Mouse (Mus musculus) retina, postnatal 7 days (tissue): ENCODE results near the gene Sept1.

Source experiments
- DNase-seq: peaks from one replicate; pipeline ENCODE4 v3.0.0-alpha.2; 2012; ENCODE audit warnings: low read depth, low spot score

The Sept1 gene

DNA sequence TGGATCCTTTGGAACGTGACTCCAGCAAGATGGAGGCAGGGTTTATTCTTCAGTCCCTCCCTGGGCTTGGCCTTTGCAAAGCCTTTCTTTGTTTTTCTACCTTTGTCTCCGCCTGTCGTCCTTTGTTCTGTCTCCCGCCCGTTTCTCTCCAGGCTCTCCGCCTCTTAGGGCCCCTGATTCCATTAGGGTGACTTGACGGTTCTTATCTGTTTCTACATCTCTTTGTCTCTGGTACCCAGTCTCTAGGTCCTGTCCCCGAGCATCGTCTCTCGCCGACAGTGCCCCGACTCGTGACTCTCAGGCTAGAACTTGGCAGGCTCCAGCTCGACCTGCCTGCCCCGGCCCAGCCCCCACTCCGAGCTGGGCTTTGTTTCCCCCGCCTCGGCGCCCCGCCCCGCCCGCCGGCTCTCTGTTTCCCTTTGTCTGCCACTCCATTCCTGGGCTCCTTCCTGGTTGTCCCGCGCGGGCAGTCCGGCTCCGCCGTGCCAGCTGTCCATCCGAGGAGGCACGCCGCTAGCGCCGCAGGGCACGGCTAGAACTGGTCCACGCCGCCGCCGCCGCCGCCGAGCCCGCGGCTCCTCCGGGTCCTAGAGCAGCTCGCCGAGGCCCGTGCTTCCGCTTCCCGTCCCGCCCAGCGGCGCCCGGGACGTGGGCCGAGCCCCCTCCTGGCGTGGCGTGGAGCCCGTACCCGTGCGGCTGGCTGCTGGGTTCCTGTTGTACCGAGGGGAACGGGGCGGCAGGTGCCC, at the start of gene Sept1, which contains the start of gene Zfp553:
Gene Sept1, minus strand, starts transcription at position 509 of the 746 bp plus-strand sequence.
Gene Zfp553, plus strand, starts transcription at position 440 of the 746 bp plus-strand sequence.
- DNase-seq, result peak; percentile 75

GRCm38 (mm10) chr7:127282190-127282589, 49.3 kb upstream of the Sept1 start:
- no peak for DNase-seq

- DNase-seq, result no peak
Observed at GRCm38 (mm10) chr7:127281114-127281513, 48.2 kb upstream of the Sept1 start.

DNA sequence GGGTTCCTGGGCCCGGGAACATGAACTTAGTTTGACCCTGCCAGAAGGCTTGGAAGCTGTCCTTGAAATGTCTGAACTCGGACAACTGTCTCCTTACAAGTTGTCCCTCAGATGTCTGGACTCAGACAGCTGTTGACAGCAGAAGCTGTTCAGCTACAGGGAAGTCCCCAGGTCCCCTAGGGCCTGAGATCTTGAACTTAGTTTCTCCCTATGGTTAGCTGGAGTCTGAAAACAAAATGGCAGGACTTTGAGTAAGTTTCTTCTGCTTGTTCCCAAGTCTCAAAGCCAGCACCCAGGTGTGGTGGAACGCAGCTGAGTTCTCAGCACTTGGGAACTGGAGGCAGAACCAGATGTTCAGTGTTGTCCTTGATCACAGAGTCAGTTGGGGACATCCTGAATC, 47.2 kb upstream of the Sept1 start:
- DNase-seq, result no peak

DNA sequence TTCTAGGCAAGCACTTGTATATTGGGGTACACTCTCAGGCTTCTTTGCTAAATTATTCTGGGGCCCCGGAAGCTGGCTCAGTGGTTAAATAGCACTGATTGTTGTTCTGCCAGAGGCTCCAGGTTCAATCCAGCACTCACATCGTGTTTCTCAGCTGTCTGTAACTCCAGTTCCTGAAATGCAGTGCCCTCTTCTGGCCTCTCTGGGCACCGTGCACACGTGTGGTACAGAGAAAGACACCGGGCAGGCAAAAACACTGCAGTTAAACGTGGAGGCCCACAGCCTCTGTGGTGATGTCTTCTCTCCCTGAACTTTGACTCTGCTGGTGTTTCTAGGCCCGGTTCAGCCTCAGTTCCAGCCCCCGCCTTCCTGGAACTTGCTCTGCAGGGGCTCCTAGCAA, 45.4 kb upstream of the Sept1 start:
- DNase-seq, result no peak

DNA sequence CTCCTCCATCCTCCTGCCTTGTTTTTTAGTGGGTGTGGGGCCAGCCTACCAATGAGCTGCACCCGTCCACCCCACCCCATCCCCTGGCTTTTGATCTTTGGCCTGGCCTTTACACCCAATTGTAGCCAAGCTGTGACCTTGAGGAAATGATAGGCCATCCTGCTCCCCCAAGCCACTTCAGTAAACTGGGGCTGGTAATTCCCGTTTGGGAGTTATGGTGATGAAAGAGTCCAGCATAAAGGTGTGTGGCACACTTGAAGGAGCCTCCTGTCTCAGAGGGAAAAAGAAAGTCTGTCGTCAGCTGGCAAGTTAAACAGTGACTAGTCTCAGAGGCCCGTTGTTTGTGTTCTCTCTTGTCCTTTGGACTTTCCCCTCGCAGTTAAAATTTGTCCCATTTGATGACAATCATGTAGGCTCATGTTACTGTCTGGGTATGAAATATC, 43.6 kb upstream of the Sept1 start:
- no peak for DNase-seq

GRCm38 (mm10) chr7:127273925-127274789, 41.2 kb upstream of the Sept1 start, which contains the start of gene Sephs2:
Sephs2 (minus strand) TSS chr7:127274055.
- DNase-seq, result peak; percentile 92

DNA sequence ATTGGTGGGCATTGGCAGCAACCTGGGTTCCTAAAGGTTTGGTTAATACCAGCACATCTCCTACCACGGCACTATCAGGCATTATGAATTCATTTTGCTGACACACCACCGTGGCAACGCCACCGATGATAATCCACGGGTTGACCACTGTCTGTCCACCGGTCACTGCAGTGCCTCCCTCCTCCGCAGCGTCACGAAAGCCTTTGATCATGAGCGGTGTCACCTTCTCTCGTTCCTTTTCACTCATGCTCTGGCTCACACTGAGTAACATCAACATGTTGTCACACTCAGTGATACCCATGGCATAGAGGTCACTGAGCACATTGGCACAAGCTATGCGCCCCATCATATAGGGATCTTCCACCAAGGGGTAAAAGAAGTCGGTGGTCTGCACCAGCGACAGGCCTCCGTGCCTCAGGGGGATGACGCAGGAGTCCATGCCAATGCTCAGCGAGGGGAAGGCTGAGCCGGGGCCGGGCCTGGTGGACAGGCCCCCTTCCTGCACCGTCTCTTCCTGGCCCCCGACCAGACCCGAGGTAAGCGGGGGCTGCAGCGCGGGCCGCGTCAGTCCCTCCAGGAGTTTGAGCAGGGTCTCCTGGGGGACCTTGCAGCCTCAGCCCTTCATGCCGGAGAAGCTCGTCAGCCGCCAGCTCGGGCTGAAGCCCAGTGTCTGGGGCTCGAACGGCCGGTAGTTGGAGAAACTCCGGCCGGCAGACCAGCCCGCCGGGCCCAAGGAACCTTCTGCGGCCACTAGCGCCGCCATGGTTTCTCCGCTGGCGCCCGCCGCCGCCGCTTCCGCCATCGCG, 40.4 kb upstream of the Sept1 start:
- DNase-seq, result no peak

DNA sequence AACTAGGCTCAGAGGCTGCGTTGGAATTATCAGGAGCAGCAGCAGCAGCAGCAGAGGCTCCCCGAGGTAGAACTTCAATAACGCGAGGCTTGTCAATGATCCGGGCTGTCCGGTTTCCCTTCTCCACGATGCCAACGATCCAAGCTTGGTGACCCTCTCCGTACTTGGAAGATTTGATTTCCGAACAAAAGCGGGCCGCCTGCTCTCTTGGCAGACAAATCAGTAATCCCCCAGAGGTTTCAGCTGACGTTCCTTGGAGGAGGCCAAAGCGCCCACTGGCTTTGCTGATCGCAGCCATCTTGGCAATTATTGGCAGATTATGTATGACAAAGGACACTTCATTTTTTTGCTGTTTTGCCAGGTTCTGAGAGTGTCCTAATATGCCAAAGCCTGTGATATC, 39.6 kb upstream of the Sept1 start:
- DNase-seq, result no peak

DNA sequence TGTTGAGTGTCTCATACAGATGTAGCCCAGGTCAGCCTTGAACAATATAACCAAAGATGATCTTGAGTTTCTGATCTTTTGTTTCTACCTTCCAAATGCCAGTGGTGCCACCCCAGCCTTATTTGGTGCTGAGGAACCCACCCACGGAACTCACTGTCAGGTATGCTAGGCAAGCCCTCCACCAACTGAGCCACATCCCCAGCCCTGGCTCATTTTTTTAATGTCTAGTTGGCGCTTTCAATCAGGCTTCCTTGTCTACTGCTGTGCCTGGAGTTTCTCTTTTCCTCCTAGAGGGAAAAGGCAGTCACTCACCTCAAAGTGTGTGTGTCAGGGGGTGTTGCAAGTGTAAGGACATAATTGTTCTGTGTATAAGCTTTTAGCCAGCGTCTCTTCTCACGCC, 38.2 kb upstream of the Sept1 start:
- no peak for DNase-seq

DNA sequence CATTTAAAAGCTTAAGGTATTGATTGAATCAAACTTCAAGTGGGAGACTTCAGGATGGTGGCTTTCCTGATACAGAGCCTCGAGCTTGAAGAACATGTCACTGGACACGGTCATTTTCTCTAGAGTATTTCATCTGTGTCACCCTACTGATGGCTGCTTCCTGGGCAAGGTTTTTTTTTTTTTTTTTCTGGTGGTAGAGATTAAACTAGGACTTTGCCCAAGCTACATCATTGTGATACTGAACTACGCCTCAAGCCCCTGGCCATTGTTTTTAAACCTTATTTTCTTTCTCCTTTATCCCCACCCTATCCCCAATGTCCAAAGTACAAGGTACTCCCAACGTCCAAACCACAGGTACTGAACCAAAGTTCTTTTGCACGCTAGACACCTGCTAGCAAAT, 37.7 kb upstream of the Sept1 start:
- DNase-seq, result no peak

- DNase-seq, result no peak
Observed at GRCm38 (mm10) chr7:127270256-127270655, 37.3 kb upstream of the Sept1 start.

GRCm38 (mm10) chr7:127263526-127263925, 30.6 kb upstream of the Sept1 start:
- DNase-seq, result no peak

- no peak for DNase-seq
Observed at GRCm38 (mm10) chr7:127262218-127262961, 29.5 kb upstream of the Sept1 start.

DNA sequence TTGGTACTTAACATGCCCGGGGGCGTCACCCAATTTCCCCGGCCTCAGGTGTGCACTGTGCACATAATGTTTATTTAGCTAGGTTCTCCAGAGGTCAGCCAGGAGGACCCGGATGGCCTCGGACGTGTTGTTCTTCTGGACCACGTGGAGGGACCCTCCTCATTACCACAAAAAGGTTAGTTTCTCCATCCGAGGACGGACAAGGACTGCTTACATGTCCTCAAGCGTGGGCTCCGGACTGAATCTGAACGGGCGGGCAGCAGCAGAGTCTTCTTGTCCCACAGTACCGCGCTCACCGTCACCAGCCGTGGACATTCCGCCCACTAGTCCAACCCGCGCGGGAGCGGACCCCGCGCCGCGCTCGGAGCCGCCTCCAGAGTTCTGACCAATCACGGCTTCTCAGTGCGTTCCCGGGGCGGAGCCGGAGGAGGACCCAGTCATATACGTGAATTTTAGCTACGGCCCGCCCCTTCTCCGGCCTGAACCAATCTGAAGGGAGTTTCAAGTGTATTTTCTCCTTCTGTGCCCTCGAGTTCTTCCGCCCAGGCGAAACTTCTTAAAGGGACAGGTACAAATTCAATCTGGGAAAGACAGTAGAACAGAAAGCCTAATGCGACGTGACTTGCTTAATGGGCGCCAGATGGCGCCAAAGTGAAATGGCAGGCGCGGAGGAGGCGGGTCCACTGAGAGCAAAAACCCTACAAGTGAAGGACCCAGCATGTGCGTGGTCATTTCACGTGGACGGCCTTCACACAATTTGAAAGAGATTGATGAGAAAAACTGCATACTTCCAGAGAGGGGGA, 27.6 kb upstream of the Sept1 start, which contains the start of gene Dctpp1:
Gene Dctpp1, minus strand, starts transcription at position 401 of the 803 bp plus-strand sequence.
- DNase-seq, result peak; percentile 94

- no peak for DNase-seq
Observed at GRCm38 (mm10) chr7:127259186-127259905, 26.4 kb upstream of the Sept1 start.

GRCm38 (mm10) chr7:127256518-127256917, 23.6 kb upstream of the Sept1 start:
- DNase-seq, result no peak

DNA sequence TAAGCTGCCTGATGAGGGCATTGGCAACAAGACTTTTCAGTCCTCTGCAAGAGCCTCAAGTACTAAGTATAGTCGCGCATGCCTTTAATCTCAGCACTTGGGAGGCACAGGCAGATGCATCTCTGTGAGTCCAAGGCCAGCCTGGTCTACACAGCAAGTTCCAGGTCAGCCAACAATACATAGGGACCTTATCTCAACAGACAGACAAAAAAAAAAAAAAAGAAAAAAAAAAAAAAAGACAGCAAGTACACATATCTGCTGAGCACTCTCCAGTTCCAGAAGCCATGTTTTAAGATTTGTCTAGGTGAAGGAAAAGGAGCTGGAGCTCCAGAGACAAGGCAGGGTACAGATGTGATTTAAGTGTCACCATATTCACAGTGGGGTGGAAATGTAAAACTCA, 23.0 kb upstream of the Sept1 start:
- no peak for DNase-seq

DNA sequence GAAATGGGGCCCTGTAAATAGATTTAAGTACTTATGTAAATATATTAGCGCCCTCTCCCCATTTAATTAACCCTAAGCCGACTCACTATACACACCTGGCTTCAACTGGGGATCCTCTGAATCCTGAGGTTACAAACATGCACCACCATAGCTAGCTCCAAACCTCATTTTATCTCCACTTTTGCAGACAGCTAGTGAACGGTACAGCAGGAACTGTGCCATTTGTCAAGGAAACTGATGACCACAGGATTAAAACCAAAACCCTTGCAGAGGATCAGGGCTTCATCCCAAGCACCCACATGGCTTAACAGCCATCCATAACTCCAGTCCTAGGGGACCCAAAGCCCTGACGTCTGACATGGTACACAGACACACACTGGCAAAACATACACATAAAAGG, 22.1 kb upstream of the Sept1 start:
- DNase-seq, result no peak
